Mouse (Mus musculus): ENCODE results near the gene Cldn14. TPM values are rescaled to one million over a fixed set of nuclear protein-coding genes. Genes with fewer than 3 reads are reported as not detected.
"Not testable (repeated sequence)": the region's sequence is repeated elsewhere in the genome, so short reads cannot be mapped to it uniquely, and the experiment has no call there.

Cldn14 gene
- polyA plus RNA-seq, 1 experiment from 2014 or later = 0.21 TPM

- WGBS = 86% methylated on average over 5 of the region's 5 CpGs
- H3K9me3 ChIP-seq (replicated peaks) = no peaks in the 10 kb centered on the region
- ATAC-seq (replicated peaks; ENCODE audit: low FRiP score) = no peak
- peaks cover 8% of the 10 kb centered on the region for H3K27me3 ChIP-seq
- H3K4me2 ChIP-seq = no peak overlapping the region
- H3K4me1 ChIP-seq = no peaks in the 10 kb centered on the region
- no peak overlapping the region for H3K4me3 ChIP-seq (replicated peaks)
- no peak overlapping the region for H3K9ac ChIP-seq
- H3K36me3 ChIP-seq = no peaks in the 10 kb centered on the region
- no peak overlapping the region for H3K27ac ChIP-seq
These were observed 23.6 kb upstream of the Cldn14 start for GRCm38 (mm10) chr16:94032270-94032669.

- no peak for ATAC-seq (replicated peaks; ENCODE audit: low FRiP score)
- H3K27me3 ChIP-seq = no peaks in the 10 kb centered on the region; the same call in 1 of the 2 replicates
- H3K4me3 ChIP-seq (replicated peaks) = no peak overlapping the region
- no peaks in the 10 kb centered on the region for H3K36me3 ChIP-seq
- H3K27ac ChIP-seq = no peak overlapping the region
- H3K4me2 ChIP-seq = no peak overlapping the region
- H3K9ac ChIP-seq = no peak overlapping the region
- H3K4me1 ChIP-seq = no peaks in the 10 kb centered on the region
- H3K9me3 ChIP-seq (replicated peaks) = peaks cover 6% of the 10 kb centered on the region
- WGBS = 73% methylated on average over 28 of the region's 28 CpGs
These were observed 15.0 kb upstream of the Cldn14 start for GRCm38 (mm10) chr16:94023352-94024280.

GRCm38 (mm10) chr16:94019725-94020124 lies 11.1 kb upstream of the Cldn14 start:
- not testable (repeated sequence) for ATAC-seq (replicated peaks; ENCODE audit: low FRiP score); H3K27ac ChIP-seq; H3K36me3 ChIP-seq; H3K4me1 ChIP-seq; H3K9me3 ChIP-seq (replicated peaks); H3K4me3 ChIP-seq (replicated peaks); H3K27me3 ChIP-seq; H3K4me2 ChIP-seq; H3K9ac ChIP-seq
- 64% methylated on average over 8 of the region's 8 CpGs for WGBS

- ATAC-seq (replicated peaks; ENCODE audit: low FRiP score) = no peak
- no peak overlapping the region for H3K4me3 ChIP-seq (replicated peaks)
- no peaks in the 10 kb centered on the region for H3K4me1 ChIP-seq
- H3K4me2 ChIP-seq = no peak overlapping the region
- H3K27ac ChIP-seq = no peak overlapping the region
- H3K9ac ChIP-seq = no peak overlapping the region
- no peaks in the 10 kb centered on the region for H3K9me3 ChIP-seq (replicated peaks)
- 63% methylated on average over 4 of the region's 4 CpGs for whole genome bisulfite sequencing
- H3K27me3 ChIP-seq = no peaks in the 10 kb centered on the region
- no peaks in the 10 kb centered on the region for H3K36me3 ChIP-seq
These were observed 9.3 kb upstream of the Cldn14 start for GRCm38 (mm10) chr16:94017953-94018352.

- WGBS = 88% methylated on average over 5 of the region's 5 CpGs
These were observed 6.0 kb upstream of the Cldn14 start for GRCm38 (mm10) chr16:94014489-94015096.

GRCm38 (mm10) chr16:94013328-94014086 lies 4.9 kb upstream of the Cldn14 start:
- 78% methylated on average over 8 of the region's 8 CpGs for WGBS
- not testable (repeated sequence) for H3K36me3 ChIP-seq; H3K4me1 ChIP-seq; ATAC-seq (replicated peaks; ENCODE audit: low FRiP score); H3K4me2 ChIP-seq; H3K27ac ChIP-seq; H3K9me3 ChIP-seq (replicated peaks); H3K4me3 ChIP-seq (replicated peaks); H3K9ac ChIP-seq
- H3K27me3 ChIP-seq = peaks cover 19% of the 10 kb centered on the region; the same call in 1 of the 2 replicates

More at GRCm38 (mm10) chr16:94014489-94015096, 6.0 kb upstream of the Cldn14 start:
- no peak overlapping the region for H3K27ac ChIP-seq
- H3K27me3 ChIP-seq = peaks cover 9% of the 10 kb centered on the region; the same call in 1 of the 2 replicates
- no peak overlapping the region for H3K4me2 ChIP-seq
- no peak overlapping the region for H3K4me3 ChIP-seq (replicated peaks)
- no peak for ATAC-seq (replicated peaks; ENCODE audit: low FRiP score)
- no peaks in the 10 kb centered on the region for H3K9me3 ChIP-seq (replicated peaks)
- no peaks in the 10 kb centered on the region for H3K36me3 ChIP-seq
- no peak overlapping the region for H3K9ac ChIP-seq
- H3K4me1 ChIP-seq = peaks cover 7% of the 10 kb centered on the region; the same call in 1 of the 2 replicates

GRCm38 (mm10) chr16:94011224-94011623 lies 2.6 kb upstream of the Cldn14 start:
- H3K9me3 ChIP-seq (replicated peaks) = no peaks in the 10 kb centered on the region
- WGBS = 10% methylated on average over 5 of the region's 5 CpGs
- no peak overlapping the region for H3K4me2 ChIP-seq
- H3K9ac ChIP-seq = no peak overlapping the region
- no peak for ATAC-seq (replicated peaks; ENCODE audit: low FRiP score)
- peaks cover 28% of the 10 kb centered on the region for H3K27me3 ChIP-seq
- H3K27ac ChIP-seq = no peak overlapping the region
- H3K36me3 ChIP-seq = no peaks in the 10 kb centered on the region
- H3K4me3 ChIP-seq (replicated peaks) = no peak overlapping the region
- peaks cover 22% of the 10 kb centered on the region for H3K4me1 ChIP-seq

- Histone ChIP-seq H3K4me3 (replicated peaks) (no peak overlapping the region), H3K9ac (no peak overlapping the region), H3K36me3 (no peaks in the 10 kb centered on the region), H3K4me1 (peaks cover 22% of the 10 kb centered on the region), H3K27ac (no peak overlapping the region), H3K9me3 (replicated peaks) (no peaks in the 10 kb centered on the region), H3K27me3 (peaks cover 34% of the 10 kb centered on the region), H3K4me2 (no peak overlapping the region)
- WGBS = 66% methylated on average over 3 of the region's 3 CpGs
- no peak for ATAC-seq (replicated peaks; ENCODE audit: low FRiP score)
These were observed 2.0 kb upstream of the Cldn14 start for GRCm38 (mm10) chr16:94010633-94011032.

GRCm38 (mm10) chr16:94010156-94010555 lies 1.5 kb upstream of the Cldn14 start:
- no peak for ATAC-seq (replicated peaks; ENCODE audit: low FRiP score)
- Histone ChIP-seq H3K36me3 (no peaks in the 10 kb centered on the region), H3K27me3 (peaks cover 38% of the 10 kb centered on the region), H3K27ac (no peak overlapping the region), H3K9me3 (replicated peaks) (no peaks in the 10 kb centered on the region), H3K9ac (no peak overlapping the region), H3K4me3 (replicated peaks) (no peak overlapping the region), H3K4me2 (no peak overlapping the region), H3K4me1 (peaks cover 22% of the 10 kb centered on the region)
- WGBS = 80% methylated on average over 5 of the region's 5 CpGs

- no peak overlapping the region for H3K27ac ChIP-seq
- H3K36me3 ChIP-seq = no peaks in the 10 kb centered on the region
- WGBS = 77% methylated on average over 5 of the region's 5 CpGs
- H3K27me3 ChIP-seq = peaks cover 38% of the 10 kb centered on the region
- no peaks in the 10 kb centered on the region for H3K9me3 ChIP-seq (replicated peaks)
- H3K4me2 ChIP-seq = no peak overlapping the region
- no peak for ATAC-seq (replicated peaks; ENCODE audit: low FRiP score)
- no peak overlapping the region for H3K9ac ChIP-seq
- H3K4me1 ChIP-seq = peaks cover 22% of the 10 kb centered on the region
- no peak overlapping the region for H3K4me3 ChIP-seq (replicated peaks)
These were observed 719 bp upstream of the Cldn14 start for GRCm38 (mm10) chr16:94009356-94009755.

- WGBS = 34% methylated on average over 23 of the region's 23 CpGs
- ATAC-seq (replicated peaks; ENCODE audit: low FRiP score) = no peak
- H3K4me3 ChIP-seq (replicated peaks) = no peak overlapping the region; the same call in 1 of the 2 replicates
These were observed 1.7 kb downstream of the Cldn14 start for GRCm38 (mm10) chr16:94006706-94007665.

More at GRCm38 (mm10) chr16:94006706-94007665, 1.7 kb downstream of the Cldn14 start:
- Histone ChIP-seq H3K9me3 (replicated peaks) (no peaks in the 10 kb centered on the region), H3K9ac (no peak overlapping the region), H3K4me2 (peak overlapping the region; percentile 49), H3K27me3 (peaks cover 33% of the 10 kb centered on the region), H3K36me3 (no peaks in the 10 kb centered on the region), H3K4me1 (peaks cover 22% of the 10 kb centered on the region), H3K27ac (0 out of 2 replicates have a peak overlapping the region, but pooled peaks have one; percentile 11)

Data from kidney, embryonic 15.5 days (tissue).